In genomic region chr15:102366238-102366637, GRCm38 (mm10) we compare ENCODE assay signal across 12 mouse cellular contexts. TPM values are rescaled to one million over a fixed set of nuclear protein-coding genes. Genes with fewer than 3 reads are reported as not detected.
A peak's percentile ranks its signal among the peaks of the same experiment; 100 is the strongest.
DNase-seq lines count a peak whose midpoint lies in the region; ATAC-seq and TF ChIP-seq lines count a peak whose summit lies in the region.
"Had no signal": no experiment of that assay in that cellular context is flagged by ENCODE, and none has a peak within 500 bp of the region (broad histone marks: within the 10 kb centered on the region; RNA-seq: fewer than 3 reads in every experiment).

No protein-coding gene starts in this region.

- 13% methylated on average over 7 of the region's 7 CpGs for WGBS in heart, embryonic 13.5 days
- WGBS in hindbrain, embryonic 14.5 days = 7% methylated on average over 7 of the region's 7 CpGs
- WGBS in midbrain, embryonic 13.5 days = 1% methylated on average over 7 of the region's 7 CpGs

- H3K27me3 ChIP-seq in heart, embryonic 13.5 days (replicated peaks) = peaks cover 54% of the 10 kb centered on the region
- peaks cover 4% of the 10 kb centered on the region; the same call in 1 of the 2 replicates for H3K27me3 ChIP-seq in hindbrain, embryonic 14.5 days (ENCODE audit: control insufficient read depth, insufficient read depth, low read length)
- peaks cover 60% of the 10 kb centered on the region for H3K27me3 ChIP-seq in midbrain, embryonic 13.5 days

- TF ChIP-seq POLR2A in cortical plate, adult 2 months (IDR thresholded peaks at IDR 0.05; ENCODE audit: extremely low read depth, insufficient read depth, low read length) = no peak

- H3K4me1 ChIP-seq in heart, embryonic 13.5 days = peaks cover 39% of the 10 kb centered on the region
- no peaks in the 10 kb centered on the region; the same call in 1 of the 2 replicates for H3K4me1 ChIP-seq in cortical plate, adult 2 months (ENCODE audit: control insufficient read depth, insufficient read depth, low read length)
- H3K4me1 ChIP-seq in hindbrain, embryonic 14.5 days (replicated peaks; ENCODE audit: control insufficient read depth, insufficient read depth, low read length) = peaks cover 7% of the 10 kb centered on the region; the same call in 1 of the 2 replicates
- peaks cover 26% of the 10 kb centered on the region for H3K4me1 ChIP-seq in midbrain, embryonic 13.5 days (replicated peaks)

- peak overlapping the region; percentile 60 for H3K4me2 ChIP-seq in heart, embryonic 13.5 days
- peak overlapping the region; percentile 53 for H3K4me2 ChIP-seq in hindbrain, embryonic 14.5 days (replicated peaks)
- H3K4me2 ChIP-seq in midbrain, embryonic 13.5 days (replicated peaks) = peak overlapping the region; percentile 54

- H3K4me3 ChIP-seq in heart, embryonic 13.5 days = peak overlapping the region; percentile 36
- H3K4me3 ChIP-seq in cortical plate, adult 2 months (ENCODE audit: insufficient read depth, low read length) = peak overlapping the region; percentile 13; the same call in 1 of the 2 replicates
- H3K4me3 ChIP-seq in hindbrain, embryonic 14.5 days (replicated peaks; ENCODE audit: low read length) = peak overlapping the region; percentile 27
- H3K4me3 ChIP-seq in midbrain, embryonic 13.5 days (replicated peaks) = peak overlapping the region; percentile 30

- no peak for TF ChIP-seq CTCF in cortical plate, adult 2 months (IDR thresholded peaks at IDR 0.05; ENCODE audit: extremely low read depth, insufficient read depth, low read length)

- no peaks in the 10 kb centered on the region for H3K9me3 ChIP-seq in heart, embryonic 13.5 days
- H3K9me3 ChIP-seq in hindbrain, embryonic 14.5 days (ENCODE audit: control insufficient read depth, low read length) = no peaks in the 10 kb centered on the region
- no peaks in the 10 kb centered on the region for H3K9me3 ChIP-seq in midbrain, embryonic 13.5 days

- peak overlapping the region; percentile 63; the same call in 1 of the 2 replicates for H3K9ac ChIP-seq in heart, embryonic 13.5 days
- peak overlapping the region; percentile 54 for H3K9ac ChIP-seq in hindbrain, embryonic 14.5 days
- peak overlapping the region; percentile 52 for H3K9ac ChIP-seq in midbrain, embryonic 13.5 days (replicated peaks)

- ATAC-seq in heart, embryonic 13.5 days (ENCODE audit: extremely low read depth, insufficient number of reproducible peaks, low FRiP score, low TSS enrichment) = no peak
- ATAC-seq in hindbrain, embryonic 14.5 days (ENCODE audit: low FRiP score) = no peak
- ATAC-seq in midbrain, embryonic 13.5 days = no peak; the same call in 1 of the 2 replicates
- no peak for ATAC-seq in monocyte, adult 5-6 weeks (replicated peaks; ENCODE audit: insufficient number of reproducible peaks, low FRiP score, low TSS enrichment, poor library complexity, severe bottlenecking)

- H3K36me3 ChIP-seq in heart, embryonic 13.5 days = no peaks in the 10 kb centered on the region
- no peaks in the 10 kb centered on the region for H3K36me3 ChIP-seq in hindbrain, embryonic 14.5 days (replicated peaks; ENCODE audit: control insufficient read depth, insufficient read depth)
- no peaks in the 10 kb centered on the region for H3K36me3 ChIP-seq in midbrain, embryonic 13.5 days

- no peak overlapping the region for H3K27ac ChIP-seq in heart, embryonic 13.5 days (replicated peaks)
- H3K27ac ChIP-seq in cortical plate, adult 2 months (ENCODE audit: insufficient read depth, low read length) = no peak overlapping the region
- H3K27ac ChIP-seq in hindbrain, embryonic 14.5 days = peak overlapping the region; percentile 20; the same call in 1 of the 2 replicates
- H3K27ac ChIP-seq in midbrain, embryonic 13.5 days = no peak overlapping the region

- DNase-seq in heart, adult 11 months = no peak
- no peak for DNase-seq in hindbrain, embryonic 14.5 days (ENCODE audit: low spot score)
- DNase-seq in cerebellum, postnatal 10 days = no peak
- no peak for DNase-seq in gastrocnemius, postnatal 10 days
- DNase-seq: cerebellum, adult 11-12 months had no signal

RNA-seq across cellular contexts. Expression of gene Sp7, which starts 0.7 kb away (rescaled TPM):
- 0.16 and 0.19 TPM in 2 replicates for polyA plus RNA-seq in heart, embryonic 13.5 days (2015; fragmentation: Nextera tagmentation; extraction: Ambion mirVana)
- polyA plus RNA-seq in cortical plate, adult 2 months (2012; rRNA removed) = 1.6 and 2.3 TPM in 2 replicates
- polyA plus RNA-seq in hindbrain, embryonic 14.5 days (2014; fragmentation: Nextera tagmentation; extraction: Ambion mirVana) = 0.64 and 0.82 TPM in 2 replicates
- polyA plus RNA-seq in midbrain, embryonic 13.5 days (2015; fragmentation: Nextera tagmentation; extraction: Ambion mirVana) = 0.14 and 0.28 TPM in 2 replicates
- not detected in 3 replicates for total RNA-seq in monocyte, adult 5-6 weeks (2017)
- 1 to 10 TPM in 1 of 2 experiments, under 1 TPM in 1; 0.14 to 7.4 TPM for total RNA-seq in gastrocnemius, postnatal 10 days (2021)
- total RNA-seq: megakaryocyte, adult 5-6 weeks had no signal
- polyA plus RNA-seq: large intestine, adult 2 months; small intestine, adult 2 months had no signal

RNA-seq across cellular contexts. Expression of gene Aaas, which starts 15.7 kb away (rescaled TPM):
- 54.0 and 58.1 TPM in 2 replicates for polyA plus RNA-seq in heart, embryonic 13.5 days (2015; fragmentation: Nextera tagmentation; extraction: Ambion mirVana)
- polyA plus RNA-seq in cortical plate, adult 2 months (2012; rRNA removed) = 20.2 and 23.2 TPM in 2 replicates
- polyA plus RNA-seq in hindbrain, embryonic 14.5 days (2014; fragmentation: Nextera tagmentation; extraction: Ambion mirVana) = 30.7 and 33.8 TPM in 2 replicates
- polyA plus RNA-seq in midbrain, embryonic 13.5 days (2015; fragmentation: Nextera tagmentation; extraction: Ambion mirVana) = 41.4 and 44.1 TPM in 2 replicates
- 16.5 to 50.9 TPM (median 46.2 TPM) in 3 replicates for total RNA-seq in monocyte, adult 5-6 weeks (2017)
- total RNA-seq in gastrocnemius, postnatal 10 days (2021) = 10 to 100 TPM in 1 of 2 experiments, 1 to 10 TPM in 1; 7.8 to 11.1 TPM

RNA-seq across cellular contexts. Expression of gene Myg1, which starts 34.7 kb away (rescaled TPM):
- polyA plus RNA-seq in heart, embryonic 13.5 days (2015; fragmentation: Nextera tagmentation; extraction: Ambion mirVana) = 60.0 and 65.0 TPM in 2 replicates
- 87.0 and 92.7 TPM in 2 replicates for polyA plus RNA-seq in cortical plate, adult 2 months (2012; rRNA removed)
- polyA plus RNA-seq in hindbrain, embryonic 14.5 days (2014; fragmentation: Nextera tagmentation; extraction: Ambion mirVana) = 77.4 and 78.4 TPM in 2 replicates
- polyA plus RNA-seq in midbrain, embryonic 13.5 days (2015; fragmentation: Nextera tagmentation; extraction: Ambion mirVana) = 93.8 and 105 TPM in 2 replicates
- total RNA-seq in monocyte, adult 5-6 weeks (2017) = 20.0 to 37.9 TPM (median 27.2 TPM) in 3 replicates
- 10 to 100 TPM; 18.7 to 20.8 TPM for total RNA-seq in gastrocnemius, postnatal 10 days (2021)

RNA-seq across cellular contexts. Expression of gene Sp1, which starts 39.7 kb away (rescaled TPM):
- polyA plus RNA-seq in heart, embryonic 13.5 days (2015; fragmentation: Nextera tagmentation; extraction: Ambion mirVana) = 4.3 and 4.6 TPM in 2 replicates
- polyA plus RNA-seq in cortical plate, adult 2 months (2012; rRNA removed) = 10.3 and 10.5 TPM in 2 replicates
- 5.3 and 6.2 TPM in 2 replicates for polyA plus RNA-seq in hindbrain, embryonic 14.5 days (2014; fragmentation: Nextera tagmentation; extraction: Ambion mirVana)
- polyA plus RNA-seq in midbrain, embryonic 13.5 days (2015; fragmentation: Nextera tagmentation; extraction: Ambion mirVana) = 5.6 TPM in 2 replicates
- 66.1 to 99.7 TPM (median 74.8 TPM) in 3 replicates for total RNA-seq in monocyte, adult 5-6 weeks (2017)
- total RNA-seq in gastrocnemius, postnatal 10 days (2021) = 10 to 100 TPM; 32.9 to 43.2 TPM

RNA-seq across cellular contexts. Expression of gene Pfdn5, which starts 40.3 kb away (rescaled TPM):
- polyA plus RNA-seq in heart, embryonic 13.5 days (2015; fragmentation: Nextera tagmentation; extraction: Ambion mirVana) = 310 and 347 TPM in 2 replicates
- polyA plus RNA-seq in cortical plate, adult 2 months (2012; rRNA removed) = 466 and 495 TPM in 2 replicates
- 518 and 626 TPM in 2 replicates for polyA plus RNA-seq in hindbrain, embryonic 14.5 days (2014; fragmentation: Nextera tagmentation; extraction: Ambion mirVana)
- 472 and 474 TPM in 2 replicates for polyA plus RNA-seq in midbrain, embryonic 13.5 days (2015; fragmentation: Nextera tagmentation; extraction: Ambion mirVana)
- 576 to 776 TPM (median 626 TPM) in 3 replicates for total RNA-seq in monocyte, adult 5-6 weeks (2017)
- total RNA-seq in gastrocnemius, postnatal 10 days (2021) = 100 to 1,000 TPM; 278 to 289 TPM
